16 mouse cellular contexts compared by ENCODE assay signal in genomic region chr11:109961495-109962492, GRCm38 (mm10). TPM values are rescaled to one million over a fixed set of nuclear protein-coding genes. Genes with fewer than 3 reads are reported as not detected.
DNase-seq lines count a peak whose midpoint lies in the region; ATAC-seq and TF ChIP-seq lines count a peak whose summit lies in the region.
"Had no signal": no experiment of that assay in that cellular context is flagged by ENCODE, and none has a peak within 500 bp of the region (broad histone marks: within the 10 kb centered on the region; RNA-seq: fewer than 3 reads in every experiment).

No protein-coding gene starts in this region.

- ATAC-seq in forebrain, embryonic 16.5 days = peak; percentile 95
- ATAC-seq in midbrain, embryonic 16.5 days = peak; percentile 93
- ATAC-seq: Patski had no signal

- H3K4me2 ChIP-seq in forebrain, embryonic 16.5 days (ENCODE audit: low read length) = no peak overlapping the region; the same call in 1 of the 2 replicates
- H3K4me2 ChIP-seq in midbrain, embryonic 16.5 days (ENCODE audit: low read length) = peak overlapping the region; percentile 25; the same call in 1 of the 2 replicates
- H3K4me2 ChIP-seq: liver, embryonic 11.5 days; neural tube, embryonic 12.5 days had no signal

- H3K27me3 ChIP-seq in forebrain, embryonic 16.5 days (replicated peaks; ENCODE audit: control insufficient read depth, insufficient read depth, low read length) = no peaks in the 10 kb centered on the region
- H3K27me3 ChIP-seq in midbrain, embryonic 16.5 days (ENCODE audit: control insufficient read depth, insufficient read depth, low read depth, low read length) = no peaks in the 10 kb centered on the region
- H3K27me3 ChIP-seq in kidney, adult 2 months (replicated peaks; ENCODE audit: control insufficient read depth, insufficient read depth, low read length) = no peaks in the 10 kb centered on the region
- H3K27me3 ChIP-seq in cerebellum, adult 2 months (ENCODE audit: control insufficient read depth, insufficient read depth, low read length) = no peaks in the 10 kb centered on the region
- H3K27me3 ChIP-seq: neural tube, embryonic 12.5 days had no signal

- DNase-seq in layer of hippocampus, adult 18-20 months (ENCODE audit: low spot score in 2 of 2) = peak; percentile 28 to 52
- no peak for DNase-seq in layer of hippocampus, postnatal 10 days (ENCODE audit: low spot score in 2 of 2)
- DNase-seq in brain, adult 2 months (ENCODE audit: low read depth, low spot score) = peak; percentile 71
- DNase-seq in thymus, postnatal 14 days = no peak
- DNase-seq in kidney, adult 2 months = no peak
- DNase-seq in cerebellum, adult 2 months = no peak
- DNase-seq: adrenal gland, postnatal 14 days; cerebellum, adult 8-10 months; gastrocnemius, postnatal 25 days; kidney, adult 8-10 months had no signal

- no peak overlapping the region for H3K27ac ChIP-seq in forebrain, embryonic 16.5 days (ENCODE audit: low read length)
- peak overlapping the region; percentile 76 for H3K27ac ChIP-seq in midbrain, embryonic 16.5 days (ENCODE audit: low read length)
- H3K27ac ChIP-seq in kidney, adult 2 months (ENCODE audit: insufficient read depth, low read depth, low read length) = no peak overlapping the region
- no peak overlapping the region for H3K27ac ChIP-seq in cerebellum, adult 2 months (ENCODE audit: insufficient read depth, low read length)
- H3K27ac ChIP-seq: macrophage; neural tube, embryonic 12.5 days had no signal

- no peaks in the 10 kb centered on the region for H3K36me3 ChIP-seq in forebrain, embryonic 16.5 days (ENCODE audit: control insufficient read depth, insufficient read depth)
- H3K36me3 ChIP-seq in midbrain, embryonic 16.5 days (ENCODE audit: control insufficient read depth, insufficient read depth, low read length) = no peaks in the 10 kb centered on the region
- no peaks in the 10 kb centered on the region for H3K36me3 ChIP-seq in kidney, adult 2 months (ENCODE audit: control insufficient read depth, insufficient read depth, low read length)
- H3K36me3 ChIP-seq: neural tube, embryonic 12.5 days had no signal

- no peak overlapping the region for H3K4me3 ChIP-seq in forebrain, embryonic 16.5 days (replicated peaks; ENCODE audit: low read length)
- no peak overlapping the region for H3K4me3 ChIP-seq in midbrain, embryonic 16.5 days (ENCODE audit: low read depth, low read length)
- no peak overlapping the region for H3K4me3 ChIP-seq in kidney, adult 2 months (ENCODE audit: insufficient read depth, low read depth, low read length)
- no peak overlapping the region for H3K4me3 ChIP-seq in cerebellum, adult 2 months (replicated peaks; ENCODE audit: insufficient read depth, low read depth, low read length)
- H3K4me3 ChIP-seq: neural tube, embryonic 12.5 days had no signal

- H3K9me3 ChIP-seq in forebrain, embryonic 16.5 days (ENCODE audit: control insufficient read depth, low read length) = no peaks in the 10 kb centered on the region
- H3K9me3 ChIP-seq in midbrain, embryonic 16.5 days (replicated peaks; ENCODE audit: control insufficient read depth, low read length, poor library complexity, severe bottlenecking) = no peaks in the 10 kb centered on the region
- H3K9me3 ChIP-seq: neural tube, embryonic 12.5 days had no signal

- TF ChIP-seq CTCF in kidney, adult 2 months (conservative IDR thresholded peaks at IDR 0.05; ENCODE audit: insufficient read depth, insufficient read length, low read depth, low read length) = no peak
- TF ChIP-seq CTCF in cerebellum, adult 2 months (IDR thresholded peaks at IDR 0.05; ENCODE audit: borderline replicate concordance, insufficient read depth, low read depth, low read length) = no peak

- H3K4me1 ChIP-seq in forebrain, embryonic 16.5 days (replicated peaks; ENCODE audit: control insufficient read depth, insufficient read depth, low read length) = peaks cover 3% of the 10 kb centered on the region; the same call in 1 of the 2 replicates
- H3K4me1 ChIP-seq in midbrain, embryonic 16.5 days (ENCODE audit: control insufficient read depth, insufficient read depth, low read length) = peaks cover 11% of the 10 kb centered on the region
- H3K4me1 ChIP-seq in kidney, adult 2 months (ENCODE audit: control insufficient read depth, insufficient read depth, low read length) = no peaks in the 10 kb centered on the region
- H3K4me1 ChIP-seq in cerebellum, adult 2 months (ENCODE audit: control insufficient read depth, insufficient read depth, low read length) = no peaks in the 10 kb centered on the region
- H3K4me1 ChIP-seq: neural tube, embryonic 12.5 days had no signal

- WGBS in forebrain, embryonic 16.5 days = 23% methylated on average over 4 of the region's 4 CpGs
- 28% methylated on average over 4 of the region's 4 CpGs for WGBS in midbrain, embryonic 16.5 days
- WGBS in kidney, adult 2 months = 86% methylated on average over 4 of the region's 4 CpGs
- 56% methylated on average over 4 of the region's 4 CpGs for WGBS in cerebellum, adult 2 months

- no peak for TF ChIP-seq POLR2A in kidney, adult 2 months (IDR thresholded peaks at IDR 0.05; ENCODE audit: low read depth, low read length)
- TF ChIP-seq POLR2A in cerebellum, adult 2 months (IDR thresholded peaks at IDR 0.05; ENCODE audit: borderline replicate concordance, insufficient read depth, low read length) = no peak

- no peak overlapping the region for H3K9ac ChIP-seq in forebrain, embryonic 16.5 days (replicated peaks; ENCODE audit: low read depth, low read length)
- H3K9ac ChIP-seq in midbrain, embryonic 16.5 days (ENCODE audit: low read depth, low read length) = no peak overlapping the region
- H3K9ac ChIP-seq: neural tube, embryonic 12.5 days had no signal

RNA-seq across cellular contexts. Expression of gene Abca8b, which starts 33.9 kb away (rescaled TPM):
- total RNA-seq in layer of hippocampus, adult 18-20 months (2021) = 10 to 100 TPM; 10.6 to 11.5 TPM
- 1 to 10 TPM; 8.3 to 8.4 TPM for total RNA-seq in layer of hippocampus, postnatal 10 days (2021)
- 1.1 and 1.2 TPM in 2 replicates for polyA plus RNA-seq in forebrain, embryonic 16.5 days (2015; fragmentation: Nextera tagmentation; extraction: Ambion mirVana)
- polyA plus RNA-seq in midbrain, embryonic 16.5 days (2015; fragmentation: Nextera tagmentation; extraction: Ambion mirVana) = 2.1 and 2.2 TPM in 2 replicates
- polyA plus RNA-seq in kidney, adult 2 months (2012; rRNA removed) = 0.54 and 0.69 TPM in 2 replicates
- polyA plus RNA-seq in cerebellum, adult 2 months (2012; rRNA removed) = 11.8 and 13.3 TPM in 2 replicates

Comparison
In these comparisons a context has a peak if more than half of its experiments do, and no peak if none do; other contexts are left out.
1. DNase-seq: peak in layer of hippocampus, adult 18-20 months (2 of 2) and brain, adult 2 months (single experiment); none in layer of hippocampus, postnatal 10 days (0 of 2), thymus, postnatal 14 days (single experiment), kidney, adult 2 months (single experiment) and cerebellum, adult 2 months (0 of 2).